Mouse (Mus musculus): ENCODE measurements around the gene Hes5.

Gene Hes5

DNA sequence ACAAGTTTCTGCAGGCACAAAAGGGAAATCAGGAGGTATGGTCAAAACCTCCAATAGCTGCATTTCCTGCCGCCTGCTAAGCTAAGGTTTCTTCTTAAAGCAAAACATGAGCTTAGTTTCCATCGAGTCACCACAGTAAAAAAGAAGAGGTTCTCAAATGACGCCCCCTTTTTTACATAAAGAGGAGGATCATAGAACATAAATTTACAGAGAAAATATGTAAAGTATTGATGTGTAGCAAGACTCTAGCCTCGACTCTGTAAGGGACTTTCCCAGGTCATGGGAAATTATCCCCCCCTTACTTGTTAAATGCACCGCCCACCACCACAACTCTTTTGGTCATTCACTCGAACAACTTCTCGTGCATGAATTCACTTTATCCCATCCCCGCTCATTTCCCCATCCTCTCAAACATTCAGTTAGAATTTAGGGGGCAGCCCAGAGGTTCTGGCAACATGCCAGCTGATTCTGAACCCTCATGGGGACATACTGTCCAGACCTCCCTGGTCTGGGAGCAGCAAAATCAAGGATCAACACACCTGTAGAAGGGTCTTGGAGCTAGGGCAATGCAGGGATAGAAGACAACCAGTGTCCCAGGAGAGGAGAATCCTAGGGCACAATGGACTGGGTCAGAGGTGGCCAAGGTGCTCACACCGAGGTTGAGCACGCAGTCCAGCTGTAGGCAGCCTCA is 17.9 kb upstream of the Hes5 start:
- no peak for DNase-seq (ENCODE audit: low read depth, low spot score)

DNA sequence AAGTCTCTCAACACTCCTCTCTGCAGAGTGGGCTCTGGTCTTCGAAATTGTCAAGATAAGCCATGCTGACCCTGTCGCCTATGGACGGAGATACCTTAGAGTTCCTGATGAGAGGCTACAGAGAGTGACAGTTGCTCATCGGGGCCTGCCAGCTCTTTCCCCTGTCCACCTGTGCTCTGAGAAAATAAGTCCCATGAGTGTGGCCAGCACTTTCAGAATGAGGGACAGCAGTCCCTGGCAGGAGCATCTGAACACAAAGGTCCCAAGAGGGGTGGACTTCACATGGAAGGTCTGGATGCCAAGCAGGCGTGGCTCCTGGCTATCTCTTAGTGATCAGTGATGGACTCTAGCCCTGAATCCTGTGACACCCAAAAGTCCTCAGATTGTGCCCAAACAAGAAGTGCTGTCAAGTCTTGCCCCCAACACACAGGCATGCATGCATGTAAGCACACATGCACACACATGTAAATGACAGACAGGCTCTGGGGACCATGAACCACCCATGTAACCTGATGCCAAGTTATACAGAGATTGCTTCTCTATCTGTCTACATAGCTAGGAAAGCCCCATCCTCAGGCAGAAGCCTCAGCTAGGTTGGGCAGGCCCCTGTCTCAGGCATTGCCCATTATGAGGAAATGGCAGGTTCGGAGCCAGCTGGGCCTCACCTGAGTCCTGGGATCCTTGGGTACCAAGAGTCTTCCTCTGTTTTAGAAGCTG is 17.2 kb upstream of the Hes5 start:
- DNase-seq (ENCODE audit: low read depth, low spot score): no peak

DNA sequence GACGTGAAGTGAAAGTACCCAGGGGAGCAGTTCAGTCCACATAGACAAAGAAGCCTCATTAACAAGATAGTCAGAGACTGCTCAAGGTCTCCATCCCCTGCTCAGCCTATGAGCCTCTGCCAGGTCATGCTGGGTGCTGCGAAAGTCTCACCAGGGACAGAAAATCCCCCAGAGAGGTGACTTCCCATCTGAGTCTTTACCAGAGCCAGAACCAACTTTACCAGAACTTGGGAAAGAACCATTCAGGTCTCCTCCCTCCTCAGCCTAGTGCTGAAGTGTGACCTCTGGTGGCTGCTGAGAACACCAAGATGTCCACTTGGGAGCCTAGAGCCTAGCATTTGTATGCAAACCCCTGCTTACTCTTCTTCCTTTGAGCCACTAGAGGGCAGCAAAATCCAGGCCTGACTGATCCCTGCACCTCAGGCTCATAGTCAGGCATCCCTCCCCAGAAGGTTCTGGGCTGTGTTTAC is 16.6 kb upstream of the Hes5 start:
- peak; percentile 76 for DNase-seq (ENCODE audit: low read depth, low spot score)

DNA sequence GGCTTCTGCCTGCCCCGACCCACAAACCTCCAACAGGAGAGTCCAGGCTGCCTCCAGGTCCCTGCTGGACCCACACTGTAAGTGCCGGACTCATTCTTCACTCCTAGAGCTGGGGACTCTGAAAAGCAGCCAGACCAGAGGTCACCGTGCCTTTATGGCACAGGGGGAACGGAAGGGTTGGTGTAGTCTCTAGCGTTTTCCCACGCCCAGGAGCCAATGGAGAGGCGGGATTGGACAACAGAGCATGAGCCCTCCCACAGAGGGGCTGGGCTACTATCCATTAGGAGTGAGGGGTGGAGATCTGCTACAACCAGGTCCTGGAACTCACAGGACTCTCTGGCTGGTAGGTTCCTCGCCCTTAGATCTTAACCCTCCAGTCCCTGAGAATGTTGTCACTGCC is 14.4 kb upstream of the Hes5 start:
- DNase-seq (ENCODE audit: low read depth, low spot score): no peak

DNA sequence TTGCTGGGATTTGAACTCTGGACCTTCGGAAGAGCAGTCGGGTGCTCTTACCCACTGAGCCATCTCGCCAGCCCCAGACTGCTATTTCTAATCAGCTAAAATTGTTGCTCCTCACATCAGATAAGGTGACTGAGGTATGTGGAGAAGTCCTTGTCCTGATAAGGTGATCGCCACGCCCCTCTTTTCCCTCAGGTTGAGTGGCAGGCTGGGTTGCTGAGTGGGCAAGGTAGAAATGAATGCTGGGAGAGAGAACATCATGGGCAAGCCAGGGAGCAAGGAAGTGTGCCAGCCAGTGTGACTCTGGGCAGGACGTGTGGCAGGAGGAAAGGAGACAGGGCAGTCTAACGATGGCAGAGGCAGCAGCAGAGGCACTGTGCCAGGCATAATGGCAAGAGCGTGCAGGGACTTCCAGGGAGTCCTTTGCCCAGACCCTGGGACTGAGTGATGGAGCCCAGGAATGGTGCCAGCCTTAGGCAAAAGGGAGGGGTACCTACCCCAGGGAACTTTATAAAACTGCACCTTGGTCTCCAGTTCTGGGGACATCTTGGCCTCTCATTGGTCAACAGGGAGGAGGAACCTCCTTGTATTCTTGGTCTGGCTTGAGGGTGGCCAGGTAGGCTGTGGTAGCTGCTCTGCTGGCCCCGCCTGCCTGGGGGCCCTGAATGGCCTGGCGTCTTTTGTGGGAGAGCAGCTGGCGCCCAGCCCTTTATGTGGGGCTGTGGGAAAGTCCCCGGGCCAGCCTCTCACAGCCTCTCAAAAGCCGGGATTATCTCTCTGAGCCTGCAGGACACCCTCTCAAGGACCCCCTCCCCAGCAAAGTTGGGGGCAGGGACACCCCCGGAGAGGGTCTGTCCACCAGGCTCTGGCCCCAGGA is 12.4 kb upstream of the Hes5 start:
- peak; percentile 61 for DNase-seq (ENCODE audit: low read depth, low spot score)

DNA sequence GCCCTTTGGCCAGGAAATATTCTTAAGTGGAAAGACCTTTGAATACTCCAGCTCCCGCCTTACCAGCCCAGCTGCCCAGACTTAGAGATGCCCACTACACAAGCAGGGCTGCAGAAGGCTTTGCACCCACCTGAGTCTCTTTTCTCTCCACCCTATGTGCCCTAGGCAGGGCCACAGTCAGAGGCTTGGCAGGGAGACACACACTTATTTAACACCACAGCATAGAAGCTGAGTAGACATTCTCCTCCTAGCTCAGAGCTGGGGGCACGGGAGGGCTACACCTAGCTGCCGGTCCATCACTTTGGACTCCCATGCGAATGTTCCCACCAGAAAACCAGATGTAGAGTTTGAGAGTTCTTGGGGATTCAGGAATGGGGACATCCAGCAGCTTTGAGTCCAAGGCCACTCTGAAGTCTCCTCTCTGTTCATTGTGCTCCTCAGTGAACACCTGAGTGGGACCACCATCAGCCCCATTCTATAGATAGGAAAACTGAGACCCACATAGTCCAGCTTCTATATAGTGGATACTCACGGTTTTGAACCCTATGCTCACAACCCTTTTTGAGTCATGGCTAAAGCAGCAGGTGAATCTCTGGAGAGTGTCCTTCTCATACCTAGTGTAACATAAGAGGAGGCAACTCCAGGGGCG is 11.7 kb upstream of the Hes5 start:
- DNase-seq (ENCODE audit: low read depth, low spot score): no peak

DNA sequence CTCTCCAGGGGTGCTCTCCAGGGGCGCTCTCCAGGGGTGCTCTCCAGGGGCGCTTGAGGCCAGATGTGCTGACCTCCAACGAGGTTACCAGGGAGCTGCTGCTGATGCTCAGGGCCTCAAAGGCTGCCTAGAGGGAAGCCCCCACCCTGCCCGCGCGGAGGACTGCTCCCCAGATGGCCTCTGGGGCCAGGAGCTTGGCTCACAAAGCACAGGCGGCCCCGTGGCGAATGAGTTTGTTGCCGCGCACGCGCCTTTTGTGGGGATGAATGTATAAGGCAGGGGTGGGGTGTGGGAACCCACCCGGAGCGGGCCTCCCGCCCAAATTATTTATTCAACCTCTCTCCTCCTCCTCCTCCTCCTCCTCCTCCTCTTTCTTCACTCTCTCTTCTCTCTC is 11.1 kb upstream of the Hes5 start:
- no peak for DNase-seq (ENCODE audit: low read depth, low spot score)

DNA sequence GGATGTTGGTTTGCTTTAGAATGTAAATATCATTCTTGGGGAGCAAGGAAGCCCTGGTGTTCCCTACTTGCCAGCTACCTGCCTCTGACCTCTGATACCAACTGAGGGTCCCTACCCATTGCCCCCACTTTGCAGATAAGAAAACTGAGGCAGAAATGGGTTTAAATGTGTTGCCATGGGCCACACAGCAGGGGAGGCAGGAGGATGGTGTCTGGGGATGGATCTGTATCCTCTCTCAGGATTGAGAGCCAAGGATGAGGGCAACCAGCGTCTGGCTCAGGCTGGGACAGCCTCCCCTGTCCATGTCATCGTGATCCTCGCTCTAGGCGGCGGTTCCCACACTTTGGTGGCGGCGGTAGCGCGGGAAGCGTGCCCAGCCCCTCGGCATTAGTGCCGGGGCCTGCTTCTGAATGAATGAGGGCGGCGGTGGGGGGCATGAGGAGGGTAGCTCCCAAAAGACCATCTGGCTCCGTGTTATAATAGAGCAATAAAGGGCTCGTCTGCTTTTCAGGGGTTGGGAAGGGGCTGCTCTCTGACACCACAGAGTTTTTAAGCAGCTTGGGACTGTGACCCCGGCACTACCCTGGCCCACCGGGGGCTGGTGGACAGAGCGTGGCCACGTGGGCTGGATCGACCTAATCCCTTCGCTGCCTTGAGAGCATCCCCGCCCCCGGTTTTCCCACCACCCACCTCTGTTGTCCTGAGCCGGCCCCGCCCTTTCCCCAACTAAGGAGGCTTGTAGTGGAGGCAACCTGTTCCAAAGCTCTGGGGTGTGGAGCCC is 8.1 kb upstream of the Hes5 start:
- no peak for DNase-seq (ENCODE audit: low read depth, low spot score)

DNA sequence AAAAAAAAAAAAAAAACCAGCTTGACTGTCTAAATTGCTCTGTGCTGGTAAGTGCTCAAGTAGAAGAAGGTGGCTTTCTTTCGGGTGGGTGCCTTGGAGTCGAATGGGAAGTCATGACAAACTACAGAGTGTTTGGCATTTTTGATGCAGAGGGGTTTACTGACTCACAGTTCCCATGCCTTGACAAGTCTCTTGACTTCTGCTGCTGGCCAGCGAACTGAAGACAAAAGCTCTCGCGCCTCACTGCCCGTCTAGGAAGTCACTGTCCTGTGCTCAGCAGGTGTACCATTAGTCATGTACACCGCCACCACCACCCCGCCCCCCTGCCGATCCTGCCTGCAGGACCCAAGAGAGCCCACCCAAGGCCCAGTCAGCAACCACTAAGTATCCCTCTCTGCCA is 4.1 kb upstream of the Hes5 start:
- no peak for DNase-seq (ENCODE audit: low read depth, low spot score)

DNA sequence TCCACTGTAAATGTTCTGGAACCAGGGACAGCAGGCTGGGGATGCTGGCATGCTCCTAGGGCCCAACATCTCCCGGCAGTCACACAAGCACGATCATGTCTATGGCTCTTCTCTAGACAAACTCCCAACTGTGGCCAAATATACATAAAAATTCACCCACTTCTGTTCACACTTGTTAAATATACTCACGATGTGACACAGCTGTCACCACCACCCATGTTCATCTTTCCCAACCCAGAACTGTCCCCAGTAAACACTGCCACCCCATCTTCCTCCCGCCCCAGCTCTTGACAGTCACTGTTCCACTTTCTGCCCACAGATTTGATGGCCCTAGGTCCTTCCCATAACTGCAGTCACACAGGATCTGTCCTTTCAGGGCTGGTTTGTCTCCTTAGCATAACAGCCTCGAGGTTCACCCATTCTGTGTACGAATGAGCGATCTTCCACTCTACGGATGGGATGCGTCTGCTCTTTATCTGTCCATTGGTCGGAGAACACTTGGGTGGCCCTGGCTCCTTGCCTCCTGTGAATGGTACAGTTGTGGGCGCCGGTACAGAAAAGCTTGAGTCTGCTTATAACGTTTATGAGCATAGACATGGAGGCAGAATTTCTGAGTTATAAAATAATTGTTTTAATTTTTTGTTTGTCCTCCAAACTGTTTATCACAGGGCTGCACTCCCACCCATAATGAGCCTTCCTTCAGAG is 3.3 kb upstream of the Hes5 start:
- DNase-seq (ENCODE audit: low read depth, low spot score): no peak

DNA sequence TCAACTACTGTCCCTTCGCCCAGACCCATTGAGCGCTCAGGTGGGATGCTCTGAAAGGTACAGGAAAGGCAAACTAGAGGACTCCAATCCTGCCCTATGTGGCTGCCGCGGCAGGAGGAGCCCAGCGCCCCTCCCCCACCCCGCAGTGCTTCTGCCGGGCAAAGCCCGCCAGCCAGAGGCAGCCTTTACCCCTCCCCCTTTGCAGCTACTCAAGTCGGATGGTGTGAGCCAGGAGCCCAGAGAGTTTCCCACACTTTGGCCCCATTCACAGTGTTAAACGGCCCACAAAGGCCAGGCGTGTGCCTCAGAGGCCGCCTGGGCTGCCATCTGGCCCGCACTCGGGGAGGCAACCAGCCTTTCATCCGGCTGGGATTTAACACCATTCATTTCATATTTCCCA is 2.6 kb upstream of the Hes5 start:
- peak; percentile 69 for DNase-seq (ENCODE audit: low read depth, low spot score)

DNA sequence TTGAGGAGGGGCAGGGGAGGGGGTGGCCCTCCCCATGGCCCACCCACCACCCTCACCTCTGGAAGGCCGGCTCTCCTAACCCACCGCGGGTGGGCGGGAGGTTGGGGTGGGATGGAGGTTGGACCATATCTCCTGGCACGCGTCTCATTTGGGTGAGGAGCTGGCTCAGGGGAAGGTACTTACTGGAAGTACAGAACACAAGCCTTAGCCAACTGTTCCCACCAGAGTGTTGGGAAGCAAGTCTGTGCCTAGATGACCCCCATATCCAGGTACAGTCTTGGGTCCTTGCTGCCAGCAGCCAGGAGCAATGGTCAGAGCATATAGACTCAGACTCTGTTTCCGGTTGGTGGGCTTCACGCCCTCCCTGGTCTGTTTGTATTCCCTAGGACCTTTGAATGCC is 2.1 kb upstream of the Hes5 start:
- DNase-seq (ENCODE audit: low read depth, low spot score): no peak

DNA sequence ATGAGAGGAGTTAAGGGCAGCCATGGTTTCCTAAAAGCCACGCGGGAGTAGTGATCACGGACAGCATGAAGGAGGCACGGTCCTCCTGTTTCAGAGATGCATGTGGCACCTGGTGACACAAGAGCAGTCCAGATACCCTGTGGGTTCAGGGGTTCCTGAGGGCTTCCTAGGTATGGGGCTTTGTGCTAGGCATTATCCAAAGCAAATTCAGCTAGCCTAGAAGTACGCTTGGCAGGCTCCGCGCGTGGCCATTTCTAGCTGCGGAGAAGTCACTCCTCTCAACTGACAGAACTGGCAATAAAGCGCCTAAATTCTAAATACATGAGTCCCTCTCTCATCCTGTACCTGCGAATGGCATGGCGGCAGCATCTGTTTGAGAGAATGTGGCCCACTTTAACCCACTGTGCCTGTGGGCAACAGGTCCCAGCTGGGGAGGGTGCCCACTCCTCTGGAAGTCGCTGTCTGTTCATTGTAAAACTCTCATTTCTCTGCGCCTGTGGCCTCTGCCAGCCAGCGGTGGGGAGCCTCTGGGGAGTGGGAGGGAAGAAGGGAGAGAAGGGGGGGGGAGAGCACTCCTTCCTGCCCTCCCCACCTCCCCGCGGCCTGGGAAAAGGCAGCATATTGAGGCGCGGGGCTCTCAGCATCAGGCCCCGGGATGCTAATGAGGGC is 568 bp upstream of the Hes5 start:
- DNase-seq (ENCODE audit: low read depth, low spot score): no peak

DNA sequence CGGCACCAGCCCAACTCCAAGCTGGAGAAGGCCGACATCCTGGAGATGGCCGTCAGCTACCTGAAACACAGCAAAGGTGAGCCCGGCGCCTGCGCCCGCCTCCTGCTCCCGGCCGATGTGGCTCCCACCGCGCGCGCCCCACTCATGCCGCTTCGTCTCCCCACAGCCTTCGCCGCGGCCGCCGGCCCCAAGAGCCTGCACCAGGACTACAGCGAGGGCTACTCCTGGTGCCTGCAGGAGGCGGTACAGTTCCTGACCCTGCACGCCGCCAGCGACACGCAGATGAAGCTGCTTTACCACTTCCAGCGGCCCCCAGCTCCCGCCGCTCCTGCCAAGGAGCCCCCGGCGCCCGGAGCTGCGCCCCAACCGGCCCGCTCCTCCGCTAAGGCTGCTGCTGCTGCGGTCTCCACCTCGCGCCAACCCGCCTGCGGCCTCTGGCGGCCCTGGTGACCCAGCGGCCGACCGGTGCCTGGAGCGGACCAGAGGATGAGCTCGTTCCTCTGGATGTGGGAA is 559 bp downstream of the Hes5 start:
- DNase-seq (ENCODE audit: low read depth, low spot score): no peak

DNA sequence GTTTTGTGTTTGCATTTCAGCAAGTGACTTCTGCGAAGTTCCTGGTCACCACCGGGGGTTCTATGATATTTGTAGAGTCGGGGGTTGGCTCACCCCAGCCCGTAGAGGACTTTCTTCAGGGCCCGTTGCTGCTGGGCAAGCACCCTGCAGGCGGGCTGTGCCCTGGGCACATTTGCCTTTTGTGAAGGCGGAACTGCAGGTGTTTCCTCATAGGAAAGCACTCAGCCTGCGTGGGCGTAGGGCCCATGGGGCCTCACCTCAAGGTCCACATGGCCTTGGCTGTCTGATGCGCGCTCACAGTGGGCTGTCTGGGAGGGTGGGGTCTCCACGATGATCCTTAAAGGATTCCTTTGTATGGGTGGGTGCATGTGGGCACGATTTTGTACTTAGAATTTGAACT is 1.2 kb downstream of the Hes5 start:
- DNase-seq (ENCODE audit: low read depth, low spot score): no peak

DNA sequence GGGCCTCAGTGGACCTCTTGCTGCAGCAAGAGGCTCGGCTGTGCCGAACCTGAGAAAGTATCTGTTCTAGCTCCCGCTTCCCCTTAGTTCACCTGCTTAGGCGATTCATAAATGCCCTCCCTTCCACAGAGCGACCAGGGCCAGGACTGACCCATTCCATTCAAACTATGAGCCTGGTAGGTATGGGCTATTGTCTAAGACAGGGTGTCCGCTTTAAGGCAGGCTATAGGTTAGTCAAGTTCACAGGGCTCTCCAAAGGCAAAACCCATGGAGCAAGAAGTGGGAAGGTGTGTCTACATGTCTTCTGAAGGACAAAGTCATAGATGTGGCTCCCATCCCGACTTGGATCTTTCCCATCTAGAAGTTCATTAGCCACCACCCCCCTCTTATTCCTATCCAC is 2.0 kb downstream of the Hes5 start:
- DNase-seq (ENCODE audit: low read depth, low spot score): no peak

DNA sequence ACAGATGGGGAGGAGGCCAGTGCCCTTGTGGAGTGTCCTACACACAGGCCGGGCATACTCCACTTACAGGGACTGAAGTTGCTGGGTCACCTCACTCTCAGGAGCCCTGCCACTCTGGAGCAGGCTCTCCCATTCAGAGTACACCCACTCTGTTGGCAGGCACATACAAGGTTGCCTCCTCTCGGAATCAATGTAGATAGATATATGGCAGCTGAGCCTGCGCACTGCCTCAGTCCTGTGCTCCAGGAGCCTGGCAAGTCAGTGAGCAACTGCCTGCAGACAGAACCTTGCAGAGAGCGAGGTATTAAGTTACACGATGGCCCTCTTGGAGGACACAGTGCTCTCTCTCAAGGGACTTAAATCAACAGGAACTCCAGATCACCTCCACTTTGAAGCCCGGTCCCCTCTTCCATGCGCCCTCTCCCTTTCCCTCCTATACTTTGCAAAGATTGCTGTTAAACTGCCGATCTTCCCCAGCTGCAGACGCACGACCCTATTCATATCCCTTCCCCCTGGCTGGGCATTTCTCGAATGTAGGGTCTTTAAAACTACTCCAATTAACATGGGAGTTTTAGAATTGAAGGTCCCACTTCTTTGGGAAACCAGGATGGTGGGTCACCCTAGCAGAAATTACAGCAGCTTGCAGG is 2.6 kb downstream of the Hes5 start:
- no peak for DNase-seq (ENCODE audit: low read depth, low spot score)

DNA sequence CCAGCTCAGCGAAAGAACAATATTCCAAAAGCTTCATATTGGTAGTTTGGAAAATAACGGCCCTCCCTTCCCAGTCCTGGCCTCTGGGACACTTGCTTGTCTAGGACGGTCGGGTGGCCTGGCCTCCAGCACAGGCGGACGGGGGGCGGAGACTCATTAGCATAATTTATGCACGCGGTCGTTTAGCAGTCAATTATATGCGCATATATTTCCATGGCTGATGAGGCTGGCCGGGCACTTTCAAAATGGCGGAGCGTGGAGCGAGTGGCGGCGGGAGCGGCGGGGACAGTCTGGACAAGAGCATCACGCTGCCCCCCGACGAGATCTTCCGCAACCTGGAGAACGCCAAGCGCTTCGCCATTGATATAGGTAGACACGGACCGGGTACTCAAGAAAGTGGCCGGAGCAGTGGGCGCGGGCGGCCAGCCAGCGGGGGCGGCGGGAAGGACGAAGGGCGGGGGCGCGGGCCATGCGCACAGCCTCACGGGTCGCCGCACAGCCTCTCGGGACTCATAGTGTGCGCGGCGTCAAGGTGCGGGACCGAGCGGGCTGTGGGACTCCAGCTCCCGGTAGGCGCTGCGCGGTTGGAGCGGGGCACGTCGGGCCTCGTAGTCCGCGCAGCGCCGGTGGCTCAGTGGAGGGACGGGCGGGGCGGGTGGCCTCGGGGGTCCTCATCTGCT is 3.3 kb downstream of the Hes5 start, which contains the start of gene Pank4:
TSS of gene Pank4 (plus strand) at position 223 of the 680 bp plus-strand sequence.
- DNase-seq (ENCODE audit: low read depth, low spot score): peak; percentile 84
